Mouse (Mus musculus): ENCODE results near the gene Pdcd6.

- TF ChIP-seq CTCF (conservative IDR thresholded peaks at IDR 0.05; ENCODE audit: low read length) (no peak), NANOG (IDR thresholded peaks at IDR 0.05; ENCODE audit: borderline replicate concordance, low read length) (no peak), POU5F1 (IDR thresholded peaks at IDR 0.05; ENCODE audit: borderline replicate concordance, low read length) (no peak)
These were observed 11.9 kb upstream of the Pdcd6 start for GRCm38 (mm10) chr13:74329321-74329720.

Data from E14TG2a.4 (cell line).